Mouse (Mus musculus): ENCODE results near the gene Zcchc14. TPM values are rescaled to one million over a fixed set of nuclear protein-coding genes. Genes with fewer than 3 reads are reported as not detected.

Zcchc14 gene
- polyA plus RNA-seq, 1 experiment from 2014 or later: 3.6 TPM

DNA sequence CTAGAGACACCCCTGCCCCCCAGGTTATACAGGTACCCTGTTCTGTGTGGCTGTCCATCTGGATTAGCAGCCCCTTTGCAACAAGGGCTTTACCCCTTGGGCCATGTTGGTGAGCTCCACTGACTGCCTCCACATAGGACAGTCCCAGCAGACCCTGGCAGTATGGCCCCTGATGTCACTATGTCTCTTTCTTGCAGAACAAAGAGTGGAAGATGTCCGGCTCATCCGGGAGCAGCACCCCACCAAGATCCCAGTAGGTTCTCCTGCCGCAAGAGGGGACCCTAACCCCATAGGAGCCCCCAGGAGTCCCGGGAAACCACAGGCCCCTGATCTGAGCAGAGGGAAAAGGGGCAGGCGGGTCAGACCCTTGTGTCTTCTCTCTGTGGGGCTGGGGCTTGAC lies 59.4 kb downstream of the Zcchc14 start:
- 95% methylated on average over 5 of the region's 5 CpGs for WGBS (ENCODE audit: missing documents)
- Histone ChIP-seq H3K36me3 (ENCODE audit: inconsistent target) (peaks cover 44% of the 10 kb centered on the region), H3K79me2 (ENCODE audit: inconsistent target) (peaks cover 49% of the 10 kb centered on the region), H3K4me3 (ENCODE audit: inconsistent target) (no peak overlapping the region), H3K27ac (no peak overlapping the region)

DNA sequence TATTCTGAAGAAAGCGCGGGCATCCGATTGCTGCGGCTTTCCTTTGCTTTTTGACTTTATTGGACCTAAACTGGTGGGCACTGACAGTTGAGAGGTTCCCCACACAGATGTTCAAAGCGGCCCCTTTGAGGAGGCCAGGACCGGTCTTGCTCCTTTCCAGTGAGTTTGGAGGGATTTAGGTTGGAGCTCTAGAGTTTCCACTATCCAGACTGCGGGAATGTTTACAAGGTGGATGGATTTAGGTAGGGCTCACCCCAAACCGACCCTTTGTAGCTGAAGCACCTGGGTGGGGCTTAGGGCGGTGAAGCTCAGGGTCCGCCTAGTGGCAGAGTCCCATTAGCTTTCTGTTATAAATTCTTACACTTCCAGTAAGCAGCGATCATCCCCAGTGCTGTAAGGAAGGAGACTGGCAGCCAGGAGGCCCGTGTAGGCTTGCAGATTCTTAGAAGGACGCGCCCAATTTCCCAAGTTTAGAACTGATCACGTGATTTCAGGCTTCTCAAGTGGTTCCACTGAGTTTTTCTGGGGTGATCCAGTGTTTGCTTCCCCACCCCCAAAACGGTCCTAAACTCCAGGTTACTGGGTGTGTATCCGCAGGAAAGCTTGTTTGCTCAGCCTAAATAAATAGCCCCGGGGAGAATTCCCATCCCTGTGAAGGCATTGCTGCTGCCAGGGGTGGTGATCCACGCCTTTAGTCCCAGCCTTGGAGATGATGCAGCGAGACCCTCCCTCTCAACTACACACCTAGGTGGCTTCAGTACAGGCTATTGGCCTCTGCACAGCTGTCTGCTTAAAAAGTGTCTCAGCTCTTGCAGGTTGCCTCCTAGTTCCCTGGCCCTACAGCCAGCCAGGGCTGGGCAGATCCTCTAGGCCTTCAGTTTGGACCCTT lies 61.3 kb downstream of the Zcchc14 start:
- 20% methylated on average over 20 of the region's 20 CpGs for WGBS (ENCODE audit: missing documents)
- Histone ChIP-seq H3K36me3 (ENCODE audit: inconsistent target) (peaks cover 30% of the 10 kb centered on the region), H3K79me2 (ENCODE audit: inconsistent target) (peaks cover 49% of the 10 kb centered on the region), H3K27ac (peak overlapping the region; percentile 43), H3K4me3 (ENCODE audit: inconsistent target) (peak overlapping the region; percentile 94)

DNA sequence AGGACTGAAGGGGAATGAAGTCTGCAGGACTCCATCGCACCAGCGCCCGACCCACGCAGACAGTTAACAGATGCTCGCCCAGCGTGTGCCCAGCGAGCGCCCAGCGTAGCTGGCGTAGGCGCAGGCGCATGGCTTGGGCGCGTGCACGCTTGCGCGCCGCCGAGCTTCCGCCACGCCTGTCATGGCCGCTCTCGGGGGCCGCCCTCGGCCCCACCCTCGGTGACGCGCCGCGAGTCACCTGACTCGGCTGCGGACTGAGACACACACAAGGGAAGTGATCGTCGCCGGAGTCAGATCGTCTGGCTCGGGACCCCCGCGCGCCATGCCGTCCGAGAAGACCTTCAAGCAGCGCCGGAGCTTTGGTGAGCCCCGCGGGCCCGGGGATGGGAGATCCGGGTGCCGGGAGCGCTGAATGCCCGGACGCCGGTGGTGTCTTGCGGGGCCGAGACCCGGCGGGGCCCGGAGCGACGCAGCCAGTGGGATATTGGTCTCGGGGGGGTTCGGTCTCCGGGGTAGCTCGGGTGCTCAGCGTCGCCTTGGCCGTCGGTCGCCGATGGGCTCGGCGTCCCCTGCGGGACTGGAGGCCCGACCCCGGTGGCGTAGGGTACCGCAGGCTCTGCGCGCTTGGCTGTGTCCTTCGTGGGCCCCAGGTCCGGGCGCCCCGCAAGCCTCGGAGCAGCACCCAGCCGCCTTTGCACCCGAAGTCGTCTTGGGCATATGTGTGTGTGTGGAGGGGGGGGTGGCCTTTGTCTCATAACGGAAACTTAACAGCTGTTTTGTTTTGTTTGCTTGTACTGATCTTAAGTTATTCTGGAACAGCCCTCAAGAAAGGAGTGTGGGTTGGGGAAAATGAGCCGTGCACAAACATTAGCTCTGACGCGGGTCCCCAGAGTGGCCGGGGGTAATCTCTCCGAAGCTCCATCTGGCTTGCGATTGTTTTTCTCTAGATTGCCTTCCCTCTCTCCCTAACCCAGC lies 62.2 kb downstream of the Zcchc14 start, which contains the start of gene Map1lc3b:
TSS of gene Map1lc3b (plus strand) at position 159 of the 975 bp plus-strand sequence.
- H3K27ac ChIP-seq: peak within 1 kb of the TSS; percentile 43
- peak within 1 kb of the TSS; percentile 94 for H3K4me3 ChIP-seq (ENCODE audit: inconsistent target)
- peaks cover 49% of the 10 kb centered on the region for H3K79me2 ChIP-seq (ENCODE audit: inconsistent target)
- whole genome bisulfite sequencing (ENCODE audit: missing documents): under 1% methylated on average over 93 of the region's 94 CpGs
- peaks cover 22% of the 10 kb centered on the region for H3K36me3 ChIP-seq (ENCODE audit: inconsistent target)

DNA sequence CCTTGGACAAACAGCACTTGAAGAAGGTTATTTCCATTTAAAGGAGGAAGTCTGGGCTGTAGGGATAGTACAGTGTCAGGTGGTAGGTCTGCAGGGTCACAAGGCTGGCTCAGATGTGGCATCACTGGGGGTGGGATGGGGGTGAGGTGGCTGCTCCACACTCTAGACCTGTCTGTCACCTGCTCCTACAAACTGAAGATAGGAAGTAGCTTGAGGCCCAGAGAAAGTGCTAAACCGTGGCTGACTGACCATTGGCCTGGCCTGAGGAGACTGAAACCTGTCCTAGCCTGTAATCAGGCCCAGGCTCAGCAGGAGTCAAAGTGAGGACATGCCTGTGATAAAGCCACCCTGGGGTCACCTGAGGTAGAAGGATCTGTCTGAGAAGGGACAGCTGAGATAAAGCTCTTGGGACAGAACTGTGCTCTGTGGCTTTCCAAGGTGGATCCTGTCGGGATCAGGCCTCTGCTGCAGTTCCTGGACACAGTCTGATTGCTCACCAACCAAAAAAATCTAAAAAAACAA lies 63.4 kb downstream of the Zcchc14 start:
- Histone ChIP-seq H3K79me2 (ENCODE audit: inconsistent target) (peaks cover 38% of the 10 kb centered on the region), H3K27ac (no peak overlapping the region), H3K4me3 (ENCODE audit: inconsistent target) (no peak overlapping the region), H3K36me3 (ENCODE audit: inconsistent target) (peaks cover 11% of the 10 kb centered on the region)
- WGBS (ENCODE audit: missing documents): 92% methylated on average over 2 of the region's 2 CpGs

DNA sequence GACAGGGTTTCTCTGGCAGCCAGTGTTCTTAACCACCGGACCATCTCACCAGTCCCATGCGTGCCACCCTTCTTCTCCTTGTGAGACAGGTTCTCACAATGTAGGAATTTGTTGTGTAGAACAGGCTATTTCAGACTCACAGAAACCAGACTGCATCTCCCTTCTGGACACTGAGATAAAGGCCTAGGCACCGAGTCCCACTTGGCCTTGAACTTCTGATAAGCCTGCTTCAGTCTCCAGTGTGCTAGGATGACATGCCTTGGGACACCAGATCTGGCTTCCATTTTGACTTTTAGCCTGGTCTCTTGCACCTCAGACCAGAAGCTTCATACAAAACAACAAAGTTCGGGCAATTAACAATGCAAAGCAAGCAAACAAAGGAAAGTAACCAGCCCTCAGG lies 64.0 kb downstream of the Zcchc14 start:
- H3K27ac ChIP-seq: no peak overlapping the region
- no peak overlapping the region for H3K4me3 ChIP-seq (ENCODE audit: inconsistent target)
- WGBS (ENCODE audit: missing documents): 100% methylated on average over 4 of the region's 4 CpGs
- H3K36me3 ChIP-seq (ENCODE audit: inconsistent target): peaks cover 6% of the 10 kb centered on the region
- H3K79me2 ChIP-seq (ENCODE audit: inconsistent target): peaks cover 33% of the 10 kb centered on the region

DNA sequence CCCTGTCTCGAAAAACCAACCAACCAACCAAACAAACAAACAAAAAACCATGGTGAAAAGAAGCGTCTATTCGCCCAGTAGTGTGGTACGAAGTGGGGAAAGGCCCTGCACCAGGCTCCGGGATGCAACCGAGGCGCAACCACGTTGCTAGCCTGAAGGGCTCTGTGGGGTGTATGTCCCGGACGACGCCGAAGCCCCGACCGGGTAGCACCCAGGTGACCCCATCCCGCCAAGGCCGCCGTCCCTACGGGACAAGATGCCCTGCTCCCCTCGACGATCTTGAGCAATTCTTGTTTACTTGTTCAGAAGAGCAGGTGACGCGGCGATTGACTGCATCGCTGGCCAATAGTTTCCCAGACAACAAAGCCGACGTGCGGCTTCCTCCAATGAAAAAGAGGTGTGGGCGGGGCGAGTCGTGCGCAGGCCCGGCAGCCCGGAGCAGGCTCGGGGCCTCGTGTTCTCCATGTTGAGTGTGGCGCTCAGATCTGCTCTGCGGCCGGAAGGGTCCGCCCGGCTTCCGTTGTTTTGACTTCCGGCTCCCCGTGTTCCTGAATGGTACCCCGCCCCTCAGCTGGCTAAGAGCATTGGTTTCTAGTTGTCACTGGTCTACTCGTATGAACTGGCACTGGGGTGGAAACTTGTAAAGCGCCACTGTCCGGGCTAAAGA lies 67.4 kb downstream of the Zcchc14 start:
- 1% methylated on average over 46 of the region's 47 CpGs for WGBS (ENCODE audit: missing documents)
- Histone ChIP-seq H3K27ac (peak overlapping the region; percentile 34), H3K79me2 (ENCODE audit: inconsistent target) (no peaks in the 10 kb centered on the region; the same call in 1 of the 2 replicates), H3K36me3 (ENCODE audit: inconsistent target) (no peaks in the 10 kb centered on the region), H3K4me3 (ENCODE audit: inconsistent target) (peak overlapping the region; percentile 41)

DNA sequence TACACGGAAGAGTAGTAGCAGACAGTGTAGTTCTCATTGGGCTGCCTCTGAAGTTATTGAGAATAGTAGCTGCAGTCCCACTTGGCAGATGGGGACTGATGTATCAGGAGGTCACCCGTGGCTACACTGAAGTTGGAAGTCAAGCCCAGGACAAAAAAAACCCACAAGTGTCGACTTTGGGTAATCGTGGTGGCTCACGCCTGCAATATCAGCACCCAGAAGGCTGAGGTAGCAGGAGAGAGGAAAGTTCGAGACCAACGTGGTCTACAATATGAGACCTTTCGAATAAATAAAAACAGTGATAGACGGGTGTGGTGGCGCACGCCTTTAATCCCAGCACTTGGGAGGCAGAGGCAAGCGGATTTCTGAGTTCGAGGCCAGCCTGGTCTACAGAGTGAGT lies 68.0 kb downstream of the Zcchc14 start:
- Histone ChIP-seq H3K79me2 (ENCODE audit: inconsistent target) (no peaks in the 10 kb centered on the region), H3K4me3 (ENCODE audit: inconsistent target) (peak overlapping the region; percentile 41), H3K36me3 (ENCODE audit: inconsistent target) (no peaks in the 10 kb centered on the region), H3K27ac (peak overlapping the region; percentile 31)
- 28% methylated on average over 11 of the region's 13 CpGs for WGBS (ENCODE audit: missing documents)

DNA sequence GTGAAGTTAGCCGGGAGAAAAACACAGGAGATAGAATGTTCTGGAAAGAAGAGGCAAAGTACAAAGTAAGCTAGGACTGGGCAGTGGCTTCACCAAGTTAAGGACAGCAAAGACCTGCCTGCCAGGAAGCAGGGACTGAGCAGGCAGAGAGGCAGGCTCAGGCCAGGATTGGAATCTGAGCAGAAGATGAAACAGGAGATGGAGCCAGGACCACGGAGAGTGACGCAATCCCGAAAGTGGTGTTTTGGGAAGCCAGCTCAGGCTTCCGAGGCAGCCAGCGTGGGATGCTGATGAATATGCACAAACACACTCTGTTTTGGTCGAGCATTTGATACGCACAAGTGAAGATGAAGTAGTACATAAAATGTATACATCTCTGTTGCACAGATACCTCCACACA lies 69.0 kb downstream of the Zcchc14 start:
- Histone ChIP-seq H3K79me2 (ENCODE audit: inconsistent target) (no peaks in the 10 kb centered on the region), H3K36me3 (ENCODE audit: inconsistent target) (no peaks in the 10 kb centered on the region), H3K27ac (no peak overlapping the region), H3K4me3 (ENCODE audit: inconsistent target) (no peak overlapping the region)
- WGBS (ENCODE audit: missing documents): 49% methylated on average over 8 of the region's 8 CpGs

DNA sequence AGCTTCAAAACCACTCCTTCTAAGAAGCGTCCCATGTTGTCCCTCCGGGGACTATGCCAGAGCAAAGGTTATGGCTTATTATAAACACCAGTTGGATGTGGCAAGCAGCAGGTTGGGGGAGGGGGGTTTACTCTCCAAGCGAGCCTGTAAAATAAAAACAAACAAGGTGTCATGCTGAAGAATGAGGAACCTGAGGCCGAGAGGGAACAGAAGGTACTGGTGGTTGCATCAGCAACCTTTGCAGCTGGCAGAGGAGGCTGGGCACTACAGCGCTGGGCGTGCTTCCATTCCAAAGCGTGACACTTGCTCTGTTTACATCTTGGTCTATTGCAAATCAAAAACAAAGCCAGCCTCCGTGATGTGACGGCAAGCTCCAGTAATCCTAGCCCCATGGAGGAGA lies 72.2 kb downstream of the Zcchc14 start:
- Histone ChIP-seq H3K27ac (no peak overlapping the region), H3K4me3 (ENCODE audit: inconsistent target) (no peak overlapping the region), H3K36me3 (ENCODE audit: inconsistent target) (no peaks in the 10 kb centered on the region), H3K79me2 (ENCODE audit: inconsistent target) (peaks cover 23% of the 10 kb centered on the region)
- 32% methylated on average over 9 of the region's 9 CpGs for WGBS (ENCODE audit: missing documents)

DNA sequence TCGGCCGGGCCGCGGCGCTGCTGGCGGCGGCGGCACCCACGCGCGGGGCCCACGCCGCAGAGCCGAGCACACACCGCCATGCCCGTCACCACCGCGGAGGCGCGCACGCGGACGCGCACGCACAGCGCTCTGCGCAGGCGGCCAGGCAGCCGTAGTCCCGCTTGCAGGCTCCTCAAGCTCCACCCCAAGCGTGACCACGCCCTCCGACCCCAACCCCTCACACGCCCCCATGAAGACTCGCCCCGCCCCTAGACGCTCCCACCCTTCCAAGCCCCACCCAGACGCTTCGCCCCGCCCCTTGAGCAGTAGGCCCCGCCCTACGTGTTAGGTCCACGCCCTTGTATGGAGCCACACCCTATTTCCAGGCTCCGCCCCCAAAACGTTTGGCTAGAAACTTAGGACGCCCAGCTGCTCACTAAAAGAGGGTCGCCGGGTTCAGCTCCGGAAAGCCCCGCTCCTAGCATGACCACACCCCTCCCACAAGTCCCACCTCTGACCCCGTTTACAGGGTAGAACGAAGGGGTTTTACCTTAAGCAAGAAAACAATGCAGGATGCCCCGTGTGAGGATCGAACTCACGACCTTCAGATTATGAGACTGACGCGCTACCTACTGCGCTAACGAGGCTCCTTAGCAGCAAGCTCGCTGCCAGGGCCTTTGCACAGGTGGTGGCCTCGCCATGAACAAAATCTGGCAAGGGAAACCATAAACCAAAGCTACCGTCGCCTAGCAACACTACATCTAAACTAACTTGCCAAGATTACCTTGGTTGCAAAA lies 73.8 kb downstream of the Zcchc14 start, which contains the start of gene Fbxo31:
TSS of gene Fbxo31 (minus strand) at position 131 of the 776 bp plus-strand sequence.
- Histone ChIP-seq H3K36me3 (ENCODE audit: inconsistent target) (no peaks in the 10 kb centered on the region), H3K79me2 (ENCODE audit: inconsistent target) (peaks cover 39% of the 10 kb centered on the region), H3K27ac (no peak within 1 kb of the TSS), H3K4me3 (ENCODE audit: inconsistent target) (peak within 1 kb of the TSS; percentile 75)
- WGBS (ENCODE audit: missing documents): 3% methylated on average over 56 of the region's 63 CpGs

DNA sequence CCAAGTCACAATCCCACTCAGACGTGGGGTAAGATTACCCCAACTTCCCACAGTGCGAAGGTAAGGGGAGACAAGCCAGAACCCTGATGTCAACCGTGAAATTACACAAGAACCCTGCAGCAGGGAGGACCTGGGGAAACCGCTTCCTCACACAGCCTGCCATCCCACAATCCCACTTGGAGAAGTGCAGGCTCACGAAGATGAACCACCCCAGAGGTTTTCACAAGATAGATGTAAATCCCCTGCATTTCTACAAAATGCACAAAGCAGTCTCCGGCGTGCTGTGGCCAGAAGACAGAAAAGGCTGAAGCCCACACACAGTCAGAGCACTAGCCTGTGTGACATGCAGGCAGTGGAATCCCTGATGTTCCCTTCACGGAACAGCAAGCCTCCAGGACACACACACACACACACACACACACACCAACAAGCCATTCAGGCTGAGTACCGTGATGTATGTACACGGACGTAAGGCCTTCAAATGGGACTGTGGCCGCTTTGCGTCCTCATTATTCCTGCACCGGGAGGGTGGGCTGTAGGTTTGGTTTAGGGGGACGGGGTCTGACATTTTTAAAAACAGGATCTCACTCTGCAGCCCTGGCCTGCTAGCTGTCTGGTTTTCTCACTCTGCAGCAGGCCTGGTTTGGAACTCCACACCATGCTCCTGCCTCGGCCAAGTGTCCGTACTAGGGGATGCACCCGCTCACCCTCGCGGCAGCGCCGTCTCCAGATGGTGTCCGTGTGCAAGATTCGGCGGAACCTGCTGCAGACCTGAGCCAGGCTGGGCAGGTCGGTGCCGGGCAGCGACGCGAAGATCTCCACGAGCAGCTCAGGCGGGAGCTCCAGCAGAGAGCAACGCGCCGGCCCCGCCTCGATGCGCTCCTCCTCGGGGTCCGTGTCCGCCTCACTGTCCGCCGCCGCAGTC lies 74.7 kb downstream of the Zcchc14 start:
- H3K36me3 ChIP-seq (ENCODE audit: inconsistent target): no peaks in the 10 kb centered on the region
- WGBS (ENCODE audit: missing documents): 1% methylated on average over 44 of the region's 44 CpGs
- peak overlapping the region; percentile 75 for H3K4me3 ChIP-seq (ENCODE audit: inconsistent target)
- H3K79me2 ChIP-seq (ENCODE audit: inconsistent target): peaks cover 46% of the 10 kb centered on the region
- no peak overlapping the region for H3K27ac ChIP-seq

DNA sequence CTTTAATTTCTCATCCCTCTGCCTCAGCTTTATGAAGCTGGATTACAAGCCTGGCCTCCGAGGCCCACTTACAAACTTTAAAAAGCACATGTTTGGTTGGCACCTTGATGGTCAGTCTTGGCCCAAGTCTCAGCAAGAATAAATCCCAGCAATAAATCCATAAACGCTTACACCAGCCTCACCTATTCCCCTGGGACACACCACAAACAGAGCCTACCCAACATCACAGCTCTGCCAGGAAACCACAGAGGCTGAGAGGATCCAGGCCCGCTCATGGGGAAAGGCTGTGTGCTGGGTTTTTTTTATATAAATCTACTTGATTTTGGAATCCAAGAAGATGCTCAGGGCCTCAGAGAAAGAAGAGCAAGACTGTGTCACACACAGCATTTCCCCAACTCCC lies 77.0 kb downstream of the Zcchc14 start:
- no peak overlapping the region for H3K4me3 ChIP-seq (ENCODE audit: inconsistent target)
- no peak overlapping the region for H3K27ac ChIP-seq
- H3K79me2 ChIP-seq (ENCODE audit: inconsistent target): peaks cover 58% of the 10 kb centered on the region
- WGBS (ENCODE audit: missing documents): 86% methylated on average over 3 of the region's 3 CpGs
- H3K36me3 ChIP-seq (ENCODE audit: inconsistent target): no peaks in the 10 kb centered on the region
